Mouse (Mus musculus) forebrain, embryonic 13.5 days (tissue): ENCODE results near the gene Atp2b2. TPM values are rescaled to one million over a fixed set of nuclear protein-coding genes. Genes with fewer than 3 reads are reported as not detected.
A peak's percentile ranks its signal among the peaks of the same experiment; 100 is the strongest.

Experiments
- ATAC-seq: fragments of 200-750 bp; cut with Nextera tagmentation; 2 replicates; pipeline ENCODE4 v1.8.0; 2017
- H3K27ac ChIP-seq: fragments of 300-500 bp; sonication (generic); 2 replicates; pipeline ENCODE4 v1.5.1; 2015; ENCODE audit warnings: inconsistent platforms, mild to moderate bottlenecking, moderate library complexity
- H3K27me3 ChIP-seq: fragments of 300-500 bp; sonication (generic); 2 replicates; pipeline ENCODE4 v1.6.1; 2015; ENCODE audit warnings: mild to moderate bottlenecking, inconsistent platforms
- H3K36me3 ChIP-seq: fragments of 300-500 bp; sonication (generic); 2 replicates; pipeline ENCODE4 v1.6.1; 2015; ENCODE audit warnings: mild to moderate bottlenecking, inconsistent platforms; ENCODE audit not compliant: poor library complexity, severe bottlenecking
- H3K4me1 ChIP-seq: fragments of 300-500 bp; sonication (generic); 2 replicates; pipeline ENCODE4 v1.6.1; 2015; ENCODE audit warnings: inconsistent platforms
- H3K4me2 ChIP-seq: fragments of 300-500 bp; sonication (generic); 2 replicates; pipeline ENCODE4 v1.6.1; 2015; ENCODE audit warnings: inconsistent platforms, mild to moderate bottlenecking, moderate library complexity
- H3K4me3 ChIP-seq: fragments of 300-500 bp; sonication (generic); 2 replicates; pipeline ENCODE4 v1.5.1; 2015; ENCODE audit warnings: mild to moderate bottlenecking, inconsistent platforms
- H3K9ac ChIP-seq: fragments of 300-500 bp; sonication (generic); 2 replicates; pipeline ENCODE4 v1.6.1; 2015; ENCODE audit warnings: mild to moderate bottlenecking, inconsistent platforms
- H3K9me3 ChIP-seq: fragments of 300-500 bp; sonication (generic); replicated peaks from 2 replicates; pipeline ENCODE4 v1.6.1; 2016; ENCODE audit warnings: inconsistent platforms
- WGBS: fragments of 180-500 bp; shearing (Covaris S2); methylation state at CpG from one replicate; pipeline ENCODE4 v1.1.7; 2015; 5-methylcytosine and 5-hydroxymethylcytosine counted together
- polyA plus RNA-seq: library from polyadenylated mRNA; unstranded; fragments of >200 nt; fragmentation: Nextera tagmentation; extraction: Ambion mirVana; gene quantifications from 2 replicates; pipeline ENCODE4 v1.2.1, GENCODE M21; 2015

Gene Atp2b2
- polyA plus RNA-seq, 1 experiment from 2014 or later = 15.5 TPM

GRCm38 (mm10) chr6:114000928-114001327, 41.5 kb downstream of the Atp2b2 start:
- H3K27ac ChIP-seq = no peak overlapping the region
- 82% methylated on average over 6 of the region's 6 CpGs for WGBS
- H3K4me1 ChIP-seq = no peaks in the 10 kb centered on the region
- no peak overlapping the region for H3K4me3 ChIP-seq
- no peaks in the 10 kb centered on the region for H3K36me3 ChIP-seq
- H3K9ac ChIP-seq = no peak overlapping the region
- H3K9me3 ChIP-seq = 0 out of 2 replicates have a peak, but pooled peaks cover 3% of the 10 kb centered on the region
- H3K4me2 ChIP-seq = no peak overlapping the region
- no peak for ATAC-seq
- H3K27me3 ChIP-seq = no peaks in the 10 kb centered on the region

- Histone ChIP-seq H3K4me3 (no peak overlapping the region), H3K27me3 (no peaks in the 10 kb centered on the region), H3K4me2 (no peak overlapping the region), H3K36me3 (no peaks in the 10 kb centered on the region), H3K9me3 (0 out of 2 replicates have a peak, but pooled peaks cover 3% of the 10 kb centered on the region), H3K9ac (no peak overlapping the region), H3K27ac (no peak overlapping the region), H3K4me1 (no peaks in the 10 kb centered on the region)
- ATAC-seq = 0 out of 2 replicates have a peak, but pooled peaks have one; percentile 41
- 46% methylated on average over 7 of the region's 7 CpGs for WGBS
Measured at GRCm38 (mm10) chr6:114000304-114000703, 42.1 kb downstream of the Atp2b2 start.

- H3K4me3 ChIP-seq = no peak overlapping the region
- H3K27ac ChIP-seq = no peak overlapping the region
- H3K4me2 ChIP-seq = no peak overlapping the region
- no peak for ATAC-seq
- no peaks in the 10 kb centered on the region for H3K36me3 ChIP-seq
- no peaks in the 10 kb centered on the region for H3K4me1 ChIP-seq
- WGBS = 88% methylated on average over 2 of the region's 2 CpGs
- 0 out of 2 replicates have a peak, but pooled peaks cover 3% of the 10 kb centered on the region for H3K9me3 ChIP-seq
- no peak overlapping the region for H3K9ac ChIP-seq
- no peaks in the 10 kb centered on the region for H3K27me3 ChIP-seq
Measured at GRCm38 (mm10) chr6:113998413-113998812, 44.0 kb downstream of the Atp2b2 start.

GRCm38 (mm10) chr6:113994176-113994575, 48.2 kb downstream of the Atp2b2 start:
- Histone ChIP-seq H3K9ac (no peak overlapping the region), H3K27me3 (no peaks in the 10 kb centered on the region), H3K4me3 (no peak overlapping the region), H3K4me1 (peaks cover 12% of the 10 kb centered on the region), H3K4me2 (no peak overlapping the region), H3K9me3 (0 out of 2 replicates have a peak, but pooled peaks cover 3% of the 10 kb centered on the region), H3K36me3 (no peaks in the 10 kb centered on the region), H3K27ac (no peak overlapping the region)
- WGBS = 93% methylated on average over 5 of the region's 5 CpGs
- no peak for ATAC-seq

GRCm38 (mm10) chr6:113992101-113992500, 50.3 kb downstream of the Atp2b2 start:
- 78% methylated on average over 2 of the region's 2 CpGs for WGBS
- no peaks in the 10 kb centered on the region for H3K36me3 ChIP-seq
- H3K4me2 ChIP-seq = no peak overlapping the region
- no peak for ATAC-seq
- H3K4me1 ChIP-seq = peaks cover 12% of the 10 kb centered on the region
- H3K27ac ChIP-seq = no peak overlapping the region
- H3K9ac ChIP-seq = no peak overlapping the region
- no peak overlapping the region for H3K4me3 ChIP-seq
- H3K9me3 ChIP-seq = no peaks in the 10 kb centered on the region
- H3K27me3 ChIP-seq = no peaks in the 10 kb centered on the region

- 0 out of 2 replicates have a peak, but pooled peaks have one; percentile 45 for ATAC-seq
- Histone ChIP-seq H3K4me2 (no peak overlapping the region), H3K27ac (no peak overlapping the region), H3K36me3 (no peaks in the 10 kb centered on the region), H3K9me3 (no peaks in the 10 kb centered on the region), H3K27me3 (no peaks in the 10 kb centered on the region), H3K9ac (no peak overlapping the region), H3K4me1 (peaks cover 16% of the 10 kb centered on the region), H3K4me3 (no peak overlapping the region)
- 32% methylated on average over 11 of the region's 11 CpGs for WGBS
Measured at GRCm38 (mm10) chr6:113991482-113991881, 50.9 kb downstream of the Atp2b2 start.

GRCm38 (mm10) chr6:113990044-113990443, 52.4 kb downstream of the Atp2b2 start:
- H3K27me3 ChIP-seq = no peaks in the 10 kb centered on the region
- 24% methylated on average over 1 of the region's 1 CpGs for WGBS
- H3K9ac ChIP-seq = no peak overlapping the region
- H3K4me2 ChIP-seq = no peak overlapping the region
- H3K4me1 ChIP-seq = peaks cover 21% of the 10 kb centered on the region
- no peaks in the 10 kb centered on the region for H3K9me3 ChIP-seq
- no peak overlapping the region for H3K4me3 ChIP-seq
- no peak overlapping the region for H3K27ac ChIP-seq
- ATAC-seq = no peak
- no peaks in the 10 kb centered on the region for H3K36me3 ChIP-seq

GRCm38 (mm10) chr6:113988521-113988920, 53.9 kb downstream of the Atp2b2 start:
- no peak for ATAC-seq
- H3K27me3 ChIP-seq = no peaks in the 10 kb centered on the region
- no peaks in the 10 kb centered on the region for H3K9me3 ChIP-seq
- no peak overlapping the region for H3K9ac ChIP-seq
- H3K4me1 ChIP-seq = peaks cover 21% of the 10 kb centered on the region
- 91% methylated on average over 2 of the region's 2 CpGs for WGBS
- no peak overlapping the region for H3K4me3 ChIP-seq
- H3K36me3 ChIP-seq = no peaks in the 10 kb centered on the region
- no peak overlapping the region for H3K4me2 ChIP-seq
- H3K27ac ChIP-seq = no peak overlapping the region

GRCm38 (mm10) chr6:113986671-113987070, 55.7 kb downstream of the Atp2b2 start:
- 49% methylated on average over 4 of the region's 4 CpGs for WGBS
- no peaks in the 10 kb centered on the region for H3K27me3 ChIP-seq
- peak; percentile 48; the same call in 1 of the 2 replicates for ATAC-seq
- no peak overlapping the region for H3K9ac ChIP-seq
- H3K4me3 ChIP-seq = no peak overlapping the region
- H3K27ac ChIP-seq = no peak overlapping the region
- H3K9me3 ChIP-seq = no peaks in the 10 kb centered on the region
- peaks cover 17% of the 10 kb centered on the region for H3K4me1 ChIP-seq
- H3K36me3 ChIP-seq = no peaks in the 10 kb centered on the region
- H3K4me2 ChIP-seq = no peak overlapping the region

- no peak for ATAC-seq
- H3K4me1 ChIP-seq = 0 out of 2 replicates have a peak, but pooled peaks cover 6% of the 10 kb centered on the region
- no peaks in the 10 kb centered on the region for H3K9me3 ChIP-seq
- no peak overlapping the region for H3K27ac ChIP-seq
- H3K4me3 ChIP-seq = no peak overlapping the region
- 84% methylated on average over 8 of the region's 8 CpGs for WGBS
- H3K9ac ChIP-seq = no peak overlapping the region
- H3K36me3 ChIP-seq = no peaks in the 10 kb centered on the region
- no peaks in the 10 kb centered on the region for H3K27me3 ChIP-seq
- no peak overlapping the region for H3K4me2 ChIP-seq
Measured at GRCm38 (mm10) chr6:113978673-113979072, 63.7 kb downstream of the Atp2b2 start.

- ATAC-seq = no peak
- H3K9me3 ChIP-seq = no peaks in the 10 kb centered on the region
- WGBS = 73% methylated on average over 5 of the region's 5 CpGs
Measured at GRCm38 (mm10) chr6:113978091-113978650, 64.2 kb downstream of the Atp2b2 start.

GRCm38 (mm10) chr6:113970900-113971299, 71.5 kb downstream of the Atp2b2 start:
- Histone ChIP-seq H3K27ac (no peak overlapping the region), H3K9me3 (no peaks in the 10 kb centered on the region), H3K4me2 (no peak overlapping the region), H3K27me3 (no peaks in the 10 kb centered on the region), H3K4me1 (peaks cover 14% of the 10 kb centered on the region), H3K9ac (no peak overlapping the region), H3K4me3 (no peak overlapping the region), H3K36me3 (no peaks in the 10 kb centered on the region)
- 80% methylated on average over 2 of the region's 2 CpGs for WGBS
- no peak for ATAC-seq

More at GRCm38 (mm10) chr6:113978091-113978650, 64.2 kb downstream of the Atp2b2 start:
- H3K36me3 ChIP-seq = no peaks in the 10 kb centered on the region
- H3K9ac ChIP-seq = no peak overlapping the region
- H3K4me3 ChIP-seq = no peak overlapping the region
- H3K4me1 ChIP-seq = 0 out of 2 replicates have a peak, but pooled peaks cover 6% of the 10 kb centered on the region
- H3K27ac ChIP-seq = no peak overlapping the region
- H3K27me3 ChIP-seq = no peaks in the 10 kb centered on the region
- no peak overlapping the region for H3K4me2 ChIP-seq

GRCm38 (mm10) chr6:113970464-113970863, 71.9 kb downstream of the Atp2b2 start:
- peaks cover 18% of the 10 kb centered on the region for H3K4me1 ChIP-seq
- no peak overlapping the region for H3K9ac ChIP-seq
- H3K4me3 ChIP-seq = no peak overlapping the region
- WGBS = 55% methylated on average over 9 of the region's 9 CpGs
- no peaks in the 10 kb centered on the region for H3K27me3 ChIP-seq
- ATAC-seq = no peak
- no peak overlapping the region for H3K27ac ChIP-seq
- no peaks in the 10 kb centered on the region for H3K9me3 ChIP-seq
- H3K4me2 ChIP-seq = no peak overlapping the region
- H3K36me3 ChIP-seq = no peaks in the 10 kb centered on the region
